Mouse (Mus musculus) embryonic facial prominence, embryonic 11.5 days (tissue): ENCODE measurements at regions not wholly inside any gene's neighbourhood (a gene's known extent, or its start where the extent isn't known, plus 50 kb on each side); places are given as distances from the start of the nearest gene placed in this dataset.

ENCODE experiments used
- ATAC-seq: fragments of 200-750 bp; cut with Nextera tagmentation; replicated peaks from 2 replicates; pipeline ENCODE4 v1.8.0; 2017; ENCODE audit warnings: low read depth; ENCODE audit not compliant: insufficient number of reproducible peaks, low FRiP score, low TSS enrichment
- DNase-seq: peaks from one replicate; pipeline ENCODE4 v3.0.0-alpha.2; 2015; ENCODE audit warnings: low spot score
- H3K27ac ChIP-seq: fragments of 300-500 bp; sonication (generic); replicated peaks from 2 replicates; pipeline ENCODE4 v1.5.1; 2014; ENCODE audit warnings: mild to moderate bottlenecking, low read depth, low read length, control low read depth
- H3K27me3 ChIP-seq: fragments of 300-500 bp; sonication (generic); 2 replicates; pipeline ENCODE4 v1.6.1; 2014; ENCODE audit warnings: mild to moderate bottlenecking, low read length, moderate library complexity, mixed read lengths; ENCODE audit not compliant: control insufficient read depth, insufficient read depth
- H3K36me3 ChIP-seq: fragments of 300-500 bp; sonication (generic); replicated peaks from 2 replicates; pipeline ENCODE4 v1.6.1; 2014; ENCODE audit warnings: low read depth, mild to moderate bottlenecking, low read length, moderate library complexity, mixed read lengths; ENCODE audit not compliant: control insufficient read depth, insufficient read depth
- H3K4me1 ChIP-seq: fragments of 300-500 bp; sonication (generic); 2 replicates; pipeline ENCODE4 v1.6.1; 2014; ENCODE audit warnings: low read length, mixed read lengths; ENCODE audit not compliant: control insufficient read depth, insufficient read depth
- H3K4me2 ChIP-seq: fragments of 300-500 bp; sonication (generic); 2 replicates; pipeline ENCODE4 v1.6.1; 2014; ENCODE audit warnings: low read depth, mild to moderate bottlenecking, control low read depth, low read length, moderate library complexity
- H3K4me3 ChIP-seq: fragments of 300-500 bp; sonication (generic); 2 replicates; pipeline ENCODE4 v1.5.1; 2014; ENCODE audit warnings: low read depth, low read length, control low read depth
- H3K9ac ChIP-seq: fragments of 300-500 bp; sonication (generic); replicated peaks from 2 replicates; pipeline ENCODE4 v1.6.1; 2014; ENCODE audit warnings: mild to moderate bottlenecking, control low read depth, low read length
- H3K9me3 ChIP-seq: fragments of 300-500 bp; sonication (generic); replicated peaks from 2 replicates; pipeline ENCODE4 v1.6.1; 2016; ENCODE audit warnings: mild to moderate bottlenecking, low read length, inconsistent platforms, mixed read lengths; ENCODE audit not compliant: control insufficient read depth
- WGBS: fragments of 180-500 bp; shearing (Covaris S2); extraction: QIAGEN DNeasy Blood & Tissue Kit; methylation state at CpG from one replicate; pipeline ENCODE4 v1.1.7; 2014; 5-methylcytosine and 5-hydroxymethylcytosine counted together

GRCm38 (mm10) chr1:96385916-96386315, 486.1 kb downstream of the Slco4c1 start:
- ATAC-seq (no peak), DNase-seq (no peak)
- 95% methylated on average over 1 of the region's 1 CpGs for WGBS

GRCm38 (mm10) chr1:96362713-96363441, 509.1 kb downstream of the Slco4c1 start:
- H3K4me1 ChIP-seq, result no peaks in the 10 kb centered on the region
- no peaks in the 10 kb centered on the region for H3K27me3 ChIP-seq
- no peaks in the 10 kb centered on the region for H3K36me3 ChIP-seq
- no peak overlapping the region for H3K4me3 ChIP-seq
- no peak for ATAC-seq
- H3K4me2 ChIP-seq, result no peak overlapping the region
- no peak overlapping the region for H3K9ac ChIP-seq
- WGBS, result 72% methylated on average over 2 of the region's 2 CpGs
- H3K27ac ChIP-seq, result no peak overlapping the region
- no peaks in the 10 kb centered on the region for H3K9me3 ChIP-seq
- DNase-seq, result no peak

More at GRCm38 (mm10) chr1:96385916-96386315, 486.1 kb downstream of the Slco4c1 start:
- H3K4me3 ChIP-seq, result no peak overlapping the region
- no peaks in the 10 kb centered on the region for H3K9me3 ChIP-seq
- H3K27ac ChIP-seq, result no peak overlapping the region
- H3K4me1 ChIP-seq, result no peaks in the 10 kb centered on the region
- no peaks in the 10 kb centered on the region for H3K36me3 ChIP-seq
- H3K4me2 ChIP-seq, result no peak overlapping the region
- H3K9ac ChIP-seq, result no peak overlapping the region
- H3K27me3 ChIP-seq, result no peaks in the 10 kb centered on the region

DNA sequence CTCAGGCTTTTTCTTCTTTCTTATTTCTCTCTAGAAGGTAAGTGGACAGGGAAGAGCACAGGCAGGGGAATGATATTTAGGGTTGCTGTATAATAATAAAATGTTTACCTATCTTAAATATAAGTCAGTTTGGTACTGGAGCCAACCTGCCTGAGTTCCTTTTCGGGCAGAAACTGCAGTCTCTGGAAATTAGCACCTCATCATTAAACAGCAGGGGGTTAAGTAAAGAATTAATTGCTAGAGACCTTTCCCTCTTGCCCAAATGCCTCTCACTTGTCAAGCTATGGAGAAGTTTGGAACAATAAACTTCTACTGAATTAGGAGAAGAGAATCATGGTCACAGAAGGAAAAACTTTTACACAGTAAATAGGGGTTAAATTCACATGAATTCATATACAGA, 524.7 kb downstream of the Slco4c1 start:
- DNase-seq (no peak), ATAC-seq (no peak)
- no peaks in the 10 kb centered on the region for H3K4me1 ChIP-seq

GRCm38 (mm10) chr1:96346465-96347002, 525.4 kb downstream of the Slco4c1 start:
- Histone ChIP-seq H3K27me3 (no peaks in the 10 kb centered on the region), H3K9ac (no peak overlapping the region), H3K4me3 (no peak overlapping the region), H3K27ac (no peak overlapping the region), H3K36me3 (no peaks in the 10 kb centered on the region), H3K9me3 (no peaks in the 10 kb centered on the region), H3K4me2 (no peak overlapping the region), H3K4me1 (no peaks in the 10 kb centered on the region)
- 76% methylated on average over 5 of the region's 5 CpGs for WGBS
- DNase-seq (no peak), ATAC-seq (no peak)

More for the DNA sequence above, 524.7 kb downstream of the Slco4c1 start:
- no peak overlapping the region for H3K4me3 ChIP-seq
- WGBS, result 36% methylated on average over 1 of the region's 1 CpGs
- H3K27ac ChIP-seq, result no peak overlapping the region
- H3K9me3 ChIP-seq, result no peaks in the 10 kb centered on the region
- H3K36me3 ChIP-seq, result no peaks in the 10 kb centered on the region
- no peaks in the 10 kb centered on the region for H3K27me3 ChIP-seq
- no peak overlapping the region for H3K4me2 ChIP-seq
- no peak overlapping the region for H3K9ac ChIP-seq

- Histone ChIP-seq H3K4me1 (no peaks in the 10 kb centered on the region), H3K9ac (no peak overlapping the region), H3K27ac (no peak overlapping the region), H3K36me3 (no peaks in the 10 kb centered on the region), H3K9me3 (no peaks in the 10 kb centered on the region), H3K4me3 (no peak overlapping the region), H3K27me3 (no peaks in the 10 kb centered on the region), H3K4me2 (no peak overlapping the region)
- ATAC-seq, result no peak
- WGBS, result 93% methylated on average over 1 of the region's 1 CpGs
- no peak for DNase-seq
These were observed 556.2 kb downstream of the Slco4c1 start for GRCm38 (mm10) chr1:96315721-96316120.

DNA sequence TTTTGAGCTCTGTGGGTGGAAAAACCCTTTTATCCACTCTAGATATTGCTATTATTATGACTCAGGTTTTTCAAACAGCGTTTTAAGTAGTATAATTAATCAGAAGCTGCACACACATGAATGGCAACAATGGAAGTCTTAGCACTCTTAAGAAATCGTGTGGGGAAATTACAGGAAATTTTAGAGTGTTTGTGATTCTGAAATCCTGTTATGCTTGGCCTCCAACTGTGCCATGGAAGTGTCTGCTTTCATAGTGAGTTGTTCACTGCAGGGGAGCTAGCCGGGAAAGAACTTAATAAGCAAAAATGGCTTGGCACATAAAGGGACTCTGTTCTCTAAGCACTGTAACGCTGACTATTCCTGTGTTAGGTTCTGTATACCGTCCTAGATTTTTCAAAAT, 570.7 kb downstream of the Slco4c1 start:
- ATAC-seq (no peak), DNase-seq (peak; percentile 19)
- no peaks in the 10 kb centered on the region for H3K36me3 ChIP-seq
- 42% methylated on average over 5 of the region's 5 CpGs for WGBS
- no peak overlapping the region for H3K9ac ChIP-seq
- no peak overlapping the region for H3K4me2 ChIP-seq
- no peaks in the 10 kb centered on the region for H3K27me3 ChIP-seq
- H3K9me3 ChIP-seq, result no peaks in the 10 kb centered on the region
- H3K4me1 ChIP-seq, result no peaks in the 10 kb centered on the region
- H3K4me3 ChIP-seq, result no peak overlapping the region
- H3K27ac ChIP-seq, result no peak overlapping the region

GRCm38 (mm10) chr1:96278046-96278576, 593.9 kb downstream of the Slco4c1 start:
- H3K27me3 ChIP-seq, result no peaks in the 10 kb centered on the region
- H3K9me3 ChIP-seq, result no peaks in the 10 kb centered on the region
- H3K4me3 ChIP-seq, result no peak overlapping the region
- H3K27ac ChIP-seq, result no peak overlapping the region
- no peak for ATAC-seq
- no peak overlapping the region for H3K9ac ChIP-seq
- H3K4me1 ChIP-seq, result no peaks in the 10 kb centered on the region
- no peak overlapping the region for H3K4me2 ChIP-seq
- 86% methylated on average over 1 of the region's 1 CpGs for WGBS
- no peaks in the 10 kb centered on the region for H3K36me3 ChIP-seq
- no peak for DNase-seq

- no peak overlapping the region for H3K4me3 ChIP-seq
- no peak for ATAC-seq
- no peaks in the 10 kb centered on the region for H3K27me3 ChIP-seq
- H3K9ac ChIP-seq, result no peak overlapping the region
- H3K27ac ChIP-seq, result no peak overlapping the region
- no peaks in the 10 kb centered on the region for H3K36me3 ChIP-seq
- no peaks in the 10 kb centered on the region for H3K4me1 ChIP-seq
- H3K4me2 ChIP-seq, result no peak overlapping the region
- H3K9me3 ChIP-seq, result no peaks in the 10 kb centered on the region
- DNase-seq, result no peak
- WGBS, result 64% methylated on average over 2 of the region's 2 CpGs
These were observed 595.3 kb downstream of the Slco4c1 start for GRCm38 (mm10) chr1:96276646-96277045.
